Mouse (Mus musculus) megakaryocyte, embryonic 14.5 days (primary cell): ENCODE data around the gene Muc2.

Experiments used
- FLI1 ChIP-seq: IDR thresholded peaks from 2 replicates; pipeline ENCODE4 v1.6.1; 2012; ENCODE audit warnings: low read length, inconsistent platforms, mixed read lengths
- GATA1 ChIP-seq: IDR thresholded peaks from 3 replicates; pipeline ENCODE4 v1.6.1; 2012; ENCODE audit warnings: mixed read lengths, low read length, inconsistent platforms, borderline replicate concordance

- no peak for TF ChIP-seq GATA1
- no peak for TF ChIP-seq FLI1
These were observed 68.2 kb downstream of the Muc2 start for GRCm38 (mm10) chr7:141758291-141758690.
